Mouse (Mus musculus) CD4-positive helper T cell, adult 2 months (primary cell): ENCODE measurements around the gene Sh3pxd2a.

Source experiments
- DNase-seq: peaks from one replicate; pipeline ENCODE4 v3.0.0-alpha.2; 2012; ENCODE audit warnings: low read depth, missing footprints, low spot score

Gene Sh3pxd2a

DNA sequence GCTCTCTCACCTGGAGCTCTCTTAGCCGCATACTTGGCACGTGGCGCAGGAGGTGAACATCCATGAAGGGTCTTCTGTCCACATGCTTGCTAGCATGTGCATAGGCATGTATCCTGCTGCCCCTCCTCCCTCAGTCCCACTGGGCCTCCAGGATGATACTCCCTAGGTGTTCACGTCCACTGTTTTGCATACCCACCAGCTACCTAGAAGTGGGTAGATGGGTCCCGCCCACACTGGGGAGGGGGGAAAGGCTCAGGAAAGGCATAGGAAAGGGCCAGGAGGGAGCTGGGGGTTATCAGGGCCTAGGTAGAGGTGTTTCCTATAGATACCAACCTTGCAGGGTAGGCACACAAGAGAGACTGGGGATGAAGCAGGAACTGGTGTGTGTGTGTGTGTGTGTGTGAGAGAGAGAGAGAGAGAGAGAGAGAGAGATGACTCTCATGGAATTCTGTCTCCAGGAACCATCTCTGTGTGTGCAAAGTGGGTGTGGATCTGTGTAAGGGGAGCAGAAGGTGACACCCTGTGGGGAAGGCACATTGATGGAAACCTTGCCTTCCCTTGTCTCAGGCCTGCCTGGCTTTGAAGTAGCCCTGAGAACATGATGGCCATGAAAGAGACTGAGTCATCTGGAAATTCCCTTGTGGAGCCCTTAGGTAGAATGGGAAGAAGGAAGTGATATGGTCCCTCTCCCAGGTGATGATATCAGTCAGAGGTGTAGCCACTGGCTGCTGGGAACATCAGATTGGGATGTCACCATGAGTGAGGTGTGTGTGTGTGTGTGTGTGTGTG, 231.9 kb downstream of the Sh3pxd2a start:
- DNase-seq, result no peak

GRCm38 (mm10) chr19:47231389-47231788, 232.8 kb downstream of the Sh3pxd2a start:
- no peak for DNase-seq

DNA sequence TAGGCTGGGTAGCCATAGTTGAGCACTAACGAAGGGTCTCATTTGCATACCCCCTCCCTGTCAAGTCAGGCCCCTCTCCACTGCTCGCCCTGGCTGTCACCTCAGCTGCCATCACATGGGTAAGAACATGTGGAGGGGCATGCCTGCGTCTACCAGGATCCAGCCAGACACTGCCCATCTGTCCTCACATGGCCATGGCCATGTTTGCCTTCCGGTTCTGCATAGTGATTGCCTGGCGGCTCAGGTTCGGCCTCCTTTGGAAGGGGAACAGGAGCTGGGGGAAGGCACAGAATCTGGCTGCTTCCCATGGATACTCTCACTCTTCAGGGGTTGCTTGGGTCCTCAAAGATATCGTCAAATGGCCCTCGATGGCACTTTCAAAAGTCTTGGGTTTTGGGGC, 233.5 kb downstream of the Sh3pxd2a start:
- DNase-seq, result no peak

DNA sequence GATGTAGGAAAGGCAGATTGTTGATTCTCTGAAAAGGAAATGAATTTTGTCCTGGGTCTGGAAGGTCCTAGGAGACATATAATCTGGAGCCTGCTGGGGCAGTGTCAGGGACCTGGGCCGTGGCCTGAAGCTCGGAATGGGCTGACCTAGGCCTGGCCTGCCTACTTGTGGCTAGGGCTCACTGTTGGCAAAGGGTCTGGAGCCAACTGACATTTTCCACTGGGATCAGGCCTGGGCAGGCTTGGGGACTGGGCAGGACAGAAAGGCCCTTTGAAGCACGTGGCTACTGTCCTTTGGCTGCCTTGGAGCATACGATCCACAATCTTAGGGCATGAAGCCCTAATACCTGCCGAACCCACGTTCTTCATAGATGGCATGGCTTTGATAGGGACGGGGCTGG, 234.1 kb downstream of the Sh3pxd2a start:
- no peak for DNase-seq

- DNase-seq, result no peak
These were observed 234.7 kb downstream of the Sh3pxd2a start for GRCm38 (mm10) chr19:47229461-47229860.

- DNase-seq, result no peak
These were observed 235.4 kb downstream of the Sh3pxd2a start for GRCm38 (mm10) chr19:47228725-47229252.

DNA sequence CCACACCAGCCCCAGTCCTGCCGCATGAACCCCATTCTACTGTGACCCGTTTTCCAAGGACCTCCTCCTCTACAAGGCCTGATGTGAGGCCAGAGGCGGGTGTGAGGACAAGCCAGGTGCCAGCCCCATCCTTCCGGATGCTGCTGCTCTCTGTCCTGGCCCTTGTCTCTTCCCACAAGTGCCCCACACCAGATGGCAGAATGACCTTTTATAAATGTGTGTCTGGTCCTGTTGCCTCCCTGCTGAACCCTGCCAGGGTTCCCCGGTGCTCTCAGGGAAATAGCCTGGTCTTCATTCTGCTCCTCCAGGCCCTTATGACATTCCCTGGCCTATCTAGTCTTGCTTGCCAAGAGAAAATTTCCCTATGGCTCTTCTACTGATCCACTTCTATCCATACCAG, 238.4 kb downstream of the Sh3pxd2a start:
- no peak for DNase-seq

GRCm38 (mm10) chr19:47224743-47225142, 239.5 kb downstream of the Sh3pxd2a start:
- no peak for DNase-seq

- no peak for DNase-seq
These were observed 241.2 kb downstream of the Sh3pxd2a start for GRCm38 (mm10) chr19:47222841-47223557.

- DNase-seq, result no peak
These were observed 241.9 kb downstream of the Sh3pxd2a start for GRCm38 (mm10) chr19:47222154-47222840.

DNA sequence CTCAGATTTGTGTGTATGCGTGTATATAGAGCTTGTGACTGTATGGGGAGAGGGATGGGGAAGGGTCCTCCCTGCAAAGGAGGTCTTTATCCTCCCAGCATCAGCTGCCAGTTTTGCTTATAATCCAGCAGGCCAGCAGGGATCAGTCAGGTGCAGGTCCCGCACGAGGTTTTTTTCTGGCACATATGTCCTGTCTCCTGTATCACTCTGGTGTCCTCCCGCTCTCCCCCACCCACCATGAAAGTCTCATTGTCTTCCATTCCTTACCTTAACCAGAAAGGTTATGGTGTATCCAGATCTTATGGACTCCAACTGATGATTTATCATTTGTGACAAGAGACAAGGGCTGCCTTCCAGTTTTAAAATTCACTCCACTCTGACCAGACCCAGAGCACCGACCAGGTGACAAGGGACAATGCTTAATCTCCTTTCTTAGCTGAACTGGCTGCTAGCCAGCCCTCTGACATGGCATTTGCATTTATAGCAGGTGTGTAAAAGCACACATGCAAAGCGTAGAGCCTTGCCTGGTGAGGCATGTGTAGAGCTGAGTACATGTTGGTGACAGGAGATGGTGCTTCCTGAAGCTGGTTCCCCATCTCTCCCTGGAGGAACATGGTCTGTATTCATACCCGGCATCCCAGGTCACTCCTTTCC, 242.6 kb downstream of the Sh3pxd2a start:
- DNase-seq, result no peak

DNA sequence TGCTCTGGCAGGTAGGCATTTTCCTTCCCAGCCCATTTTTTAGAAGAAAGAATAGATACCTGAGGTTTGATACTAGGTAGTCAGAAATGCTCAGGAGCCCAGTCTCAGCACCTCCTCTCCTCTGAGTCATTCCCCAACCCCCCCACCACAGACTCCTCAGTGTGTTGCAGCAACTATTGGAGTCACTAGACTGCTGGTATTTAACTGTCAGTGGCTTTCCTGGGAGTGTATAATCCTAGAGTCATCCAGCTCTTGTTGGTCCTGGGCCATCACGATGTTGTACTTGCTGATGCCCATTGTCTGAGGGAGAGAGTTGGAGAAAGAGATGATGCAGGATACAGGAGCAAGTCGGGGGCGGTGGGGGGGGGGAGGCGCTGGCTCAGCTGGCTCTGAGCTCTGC, 243.2 kb downstream of the Sh3pxd2a start:
- DNase-seq, result no peak

- DNase-seq, result no peak
These were observed 244.0 kb downstream of the Sh3pxd2a start for GRCm38 (mm10) chr19:47220232-47220631.

- no peak for DNase-seq
These were observed 244.6 kb downstream of the Sh3pxd2a start for GRCm38 (mm10) chr19:47219622-47220021.

GRCm38 (mm10) chr19:47216766-47217165, 247.4 kb downstream of the Sh3pxd2a start:
- no peak for DNase-seq

GRCm38 (mm10) chr19:47213470-47213869, 250.7 kb downstream of the Sh3pxd2a start:
- DNase-seq, result no peak

GRCm38 (mm10) chr19:47212401-47212800, 251.8 kb downstream of the Sh3pxd2a start:
- no peak for DNase-seq

- no peak for DNase-seq
These were observed 252.4 kb downstream of the Sh3pxd2a start for GRCm38 (mm10) chr19:47211609-47212312.

GRCm38 (mm10) chr19:47210432-47210831, 253.8 kb downstream of the Sh3pxd2a start:
- no peak for DNase-seq
